Comparison of ENCODE assay signal across 7 mouse cellular contexts in genomic region chr13:28950266-28950622, GRCm38 (mm10). TPM values are rescaled to one million over a fixed set of nuclear protein-coding genes. Genes with fewer than 3 reads are reported as not detected.
DNase-seq lines count a peak whose midpoint lies in the region; ATAC-seq and TF ChIP-seq lines count a peak whose summit lies in the region.

No protein-coding gene starts in this region.

- DNase-seq in spleen, adult 2 months (ENCODE audit: low read depth in 1 of 2, low spot score in 2 of 2): no peak
- DNase-seq in spleen, adult 18-20 months: no peak
- no peak for DNase-seq in liver, embryonic 11.5 days (ENCODE audit: low spot score)
- no peak for DNase-seq in cerebellum, adult 9-10 months
- DNase-seq in cerebellum, adult 18-20 months: no peak

- H3K9me3 ChIP-seq in forebrain, embryonic 15.5 days: no peaks in the 10 kb centered on the region
- no peaks in the 10 kb centered on the region for H3K9me3 ChIP-seq in liver, embryonic 11.5 days (ENCODE audit: control insufficient read depth, low read length)
- no peaks in the 10 kb centered on the region for H3K9me3 ChIP-seq in stomach, embryonic 16.5 days (replicated peaks; ENCODE audit: control insufficient read depth, low read length)

- 0% methylated on average over 9 of the region's 9 CpGs for WGBS in spleen, adult 2 months
- 0% methylated on average over 9 of the region's 9 CpGs for WGBS in forebrain, embryonic 15.5 days
- WGBS in liver, embryonic 11.5 days: 2% methylated on average over 9 of the region's 9 CpGs
- 1% methylated on average over 9 of the region's 9 CpGs for WGBS in stomach, embryonic 16.5 days

- H3K27ac ChIP-seq in spleen, adult 2 months (ENCODE audit: insufficient read depth, low read length): no peak overlapping the region
- H3K27ac ChIP-seq in forebrain, embryonic 15.5 days (replicated peaks): peak overlapping the region; percentile 100
- H3K27ac ChIP-seq in liver, embryonic 11.5 days (ENCODE audit: low read depth, low read length): peak overlapping the region; percentile 69; the same call in 1 of the 2 replicates
- H3K27ac ChIP-seq in stomach, embryonic 16.5 days (ENCODE audit: low read length): peak overlapping the region; percentile 98

- peaks cover 5% of the 10 kb centered on the region for H3K27me3 ChIP-seq in spleen, adult 2 months (ENCODE audit: control insufficient read depth, insufficient read depth, low read length)
- H3K27me3 ChIP-seq in forebrain, embryonic 15.5 days: no peaks in the 10 kb centered on the region
- H3K27me3 ChIP-seq in liver, embryonic 11.5 days (replicated peaks; ENCODE audit: control insufficient read depth, insufficient read depth, low read length): peaks cover 25% of the 10 kb centered on the region
- no peaks in the 10 kb centered on the region for H3K27me3 ChIP-seq in stomach, embryonic 16.5 days (ENCODE audit: control insufficient read depth, insufficient read depth, low read length)

- no peaks in the 10 kb centered on the region for H3K36me3 ChIP-seq in spleen, adult 2 months (ENCODE audit: control insufficient read depth, insufficient read depth, low read length)
- H3K36me3 ChIP-seq in forebrain, embryonic 15.5 days: no peaks in the 10 kb centered on the region; the same call in 1 of the 2 replicates
- no peaks in the 10 kb centered on the region for H3K36me3 ChIP-seq in liver, embryonic 11.5 days (ENCODE audit: control insufficient read depth, insufficient read depth, low read length)
- no peaks in the 10 kb centered on the region for H3K36me3 ChIP-seq in stomach, embryonic 16.5 days (ENCODE audit: control insufficient read depth, insufficient read depth, low read length)

- peaks cover 12% of the 10 kb centered on the region for H3K4me1 ChIP-seq in spleen, adult 2 months (ENCODE audit: control insufficient read depth, insufficient read depth, insufficient read length)
- H3K4me1 ChIP-seq in forebrain, embryonic 15.5 days: peaks cover 34% of the 10 kb centered on the region
- H3K4me1 ChIP-seq in liver, embryonic 11.5 days (replicated peaks; ENCODE audit: control insufficient read depth, insufficient read depth, low read length): peaks cover 8% of the 10 kb centered on the region
- H3K4me1 ChIP-seq in stomach, embryonic 16.5 days (ENCODE audit: control insufficient read depth, insufficient read depth, low read length): peaks cover 20% of the 10 kb centered on the region

- ATAC-seq in forebrain, embryonic 15.5 days (replicated peaks): no peak
- ATAC-seq in liver, embryonic 11.5 days (replicated peaks; ENCODE audit: low FRiP score): no peak
- ATAC-seq in stomach, embryonic 16.5 days (ENCODE audit: insufficient read depth, low FRiP score): no peak

- peak overlapping the region; percentile 44 for H3K4me2 ChIP-seq in forebrain, embryonic 15.5 days (replicated peaks)
- peak overlapping the region; percentile 89 for H3K4me2 ChIP-seq in liver, embryonic 11.5 days
- peak overlapping the region; percentile 60 for H3K4me2 ChIP-seq in stomach, embryonic 16.5 days (ENCODE audit: low read depth, low read length)

- H3K9ac ChIP-seq in forebrain, embryonic 15.5 days (replicated peaks): peak overlapping the region; percentile 100
- peak overlapping the region; percentile 81 for H3K9ac ChIP-seq in liver, embryonic 11.5 days (ENCODE audit: low read depth, low read length)
- peak overlapping the region; percentile 99 for H3K9ac ChIP-seq in stomach, embryonic 16.5 days (ENCODE audit: low read length)

- TF ChIP-seq CTCF in spleen, adult 2 months (IDR thresholded peaks at IDR 0.05; ENCODE audit: extremely low read depth, insufficient read depth, insufficient read length, insufficient replicate concordance): no peak

- peak overlapping the region; percentile 46 for H3K4me3 ChIP-seq in spleen, adult 2 months (ENCODE audit: extremely low read depth, insufficient read depth, insufficient read length)
- peak overlapping the region; percentile 97 for H3K4me3 ChIP-seq in forebrain, embryonic 15.5 days
- H3K4me3 ChIP-seq in liver, embryonic 11.5 days (ENCODE audit: low read depth, low read length): peak overlapping the region; percentile 75
- peak overlapping the region; percentile 95 for H3K4me3 ChIP-seq in stomach, embryonic 16.5 days (replicated peaks; ENCODE audit: low read length)

- no peak for TF ChIP-seq POLR2A in spleen, adult 2 months (IDR thresholded peaks at IDR 0.05; ENCODE audit: low read depth, low read length)

RNA-seq across cellular contexts. Expression of gene Sox4, which starts 3.3 kb away (rescaled TPM):
- polyA plus RNA-seq in spleen, adult 2 months (2012; rRNA removed): 6.0 and 10.8 TPM in 2 replicates
- 344 and 362 TPM in 2 replicates for polyA plus RNA-seq in forebrain, embryonic 15.5 days (2015; fragmentation: Nextera tagmentation; extraction: Ambion mirVana)
- polyA plus RNA-seq in liver, embryonic 11.5 days (2014; fragmentation: Nextera tagmentation; extraction: Ambion mirVana): 16.8 and 17.1 TPM in 2 replicates
- 12.5 and 16.8 TPM in 2 replicates for polyA plus RNA-seq in stomach, embryonic 16.5 days (2015; fragmentation: Nextera tagmentation; extraction: Ambion mirVana)

Comparison
In these comparisons a context has a peak if more than half of its experiments do, and no peak if none do; other contexts are left out.
1. H3K4me3 ChIP-seq: peak in every context shown above with its lines; median percentile 97 in forebrain, embryonic 15.5 days; 95 in stomach, embryonic 16.5 days; 75 in liver, embryonic 11.5 days; 46 in spleen, adult 2 months.
2. RNA of gene Sox4, which starts 3.3 kb away (polyA plus RNA-seq): 344 to 362 TPM in forebrain, embryonic 15.5 days; 16.8 to 17.1 TPM in liver, embryonic 11.5 days, 12.5 to 16.8 TPM in stomach, embryonic 16.5 days and 6.0 to 10.8 TPM in spleen, adult 2 months; every median in the first group is over 10 times any median in the second.
3. Peak in every context shown above with its lines, with median percentiles within 50 percentile points of each other: H3K4me2 ChIP-seq and H3K9ac ChIP-seq.